Mouse (Mus musculus): Measurements from ENCODE around the gene Ctnna3. TPM values are rescaled to one million over a fixed set of nuclear protein-coding genes. Genes with fewer than 3 reads are reported as not detected.

The Ctnna3 gene
- polyA plus RNA-seq, 1 experiment from 2014 or later: not detected

- TF ChIP-seq CTCF (IDR thresholded peaks at IDR 0.05; ENCODE audit: low read depth) (peak; percentile 29), EP300 (IDR thresholded peaks at IDR 0.05; ENCODE audit: low read depth) (no peak)
- no peak for ATAC-seq
- WGBS (ENCODE audit: insufficient replicate concordance): 32% methylated on average over 2 of the region's 2 CpGs
- DNase-seq: no peak
- Histone ChIP-seq H3K4me3 (ENCODE audit: low read depth, low read length) (no peak overlapping the region), H3K4me2 (ENCODE audit: low read depth, low read length) (no peak overlapping the region), H3K9me3 (ENCODE audit: low read length) (no peaks in the 10 kb centered on the region), H3K9ac (replicated peaks) (no peak overlapping the region), H3K36me3 (replicated peaks; ENCODE audit: insufficient read depth, low read length) (no peaks in the 10 kb centered on the region), H3K27me3 (ENCODE audit: insufficient read depth, low read length) (no peaks in the 10 kb centered on the region), H3K27ac (ENCODE audit: low read depth) (no peak overlapping the region), H3K4me1 (ENCODE audit: insufficient read depth) (no peaks in the 10 kb centered on the region)
These were observed 49.0 kb downstream of the Ctnna3 start for GRCm38 (mm10) chr10:63478946-63479345.

- WGBS (ENCODE audit: insufficient replicate concordance): 52% methylated on average over 5 of the region's 5 CpGs
- Histone ChIP-seq H3K9ac (replicated peaks) (no peak overlapping the region), H3K9me3 (ENCODE audit: low read length) (no peaks in the 10 kb centered on the region), H3K4me3 (ENCODE audit: low read depth, low read length) (no peak overlapping the region), H3K36me3 (replicated peaks; ENCODE audit: insufficient read depth, low read length) (no peaks in the 10 kb centered on the region), H3K27me3 (ENCODE audit: insufficient read depth, low read length) (no peaks in the 10 kb centered on the region), H3K27ac (ENCODE audit: low read depth) (no peak overlapping the region), H3K4me1 (ENCODE audit: insufficient read depth) (no peaks in the 10 kb centered on the region), H3K4me2 (ENCODE audit: low read depth, low read length) (no peak overlapping the region)
- ATAC-seq (no peak), DNase-seq (no peak)
- TF ChIP-seq CTCF (IDR thresholded peaks at IDR 0.05; ENCODE audit: low read depth): no peak
- no peak for TF ChIP-seq EP300 (IDR thresholded peaks at IDR 0.05; ENCODE audit: low read depth)
These were observed 50.2 kb downstream of the Ctnna3 start for GRCm38 (mm10) chr10:63480066-63480465.

GRCm38 (mm10) chr10:63488346-63488745, 58.4 kb downstream of the Ctnna3 start:
- H3K4me1 ChIP-seq (ENCODE audit: insufficient read depth): no peaks in the 10 kb centered on the region
- H3K27ac ChIP-seq (ENCODE audit: low read depth): no peak overlapping the region
- H3K36me3 ChIP-seq (replicated peaks; ENCODE audit: insufficient read depth, low read length): no peaks in the 10 kb centered on the region
- TF ChIP-seq CTCF (IDR thresholded peaks at IDR 0.05; ENCODE audit: low read depth) (no peak), EP300 (IDR thresholded peaks at IDR 0.05; ENCODE audit: low read depth) (no peak)
- H3K4me2 ChIP-seq (ENCODE audit: low read depth, low read length): no peak overlapping the region
- DNase-seq (no peak), ATAC-seq (no peak)
- H3K9me3 ChIP-seq (ENCODE audit: low read length): no peaks in the 10 kb centered on the region
- WGBS (ENCODE audit: insufficient replicate concordance): 89% methylated on average over 7 of the region's 7 CpGs
- no peak overlapping the region for H3K9ac ChIP-seq (replicated peaks)
- H3K4me3 ChIP-seq (ENCODE audit: low read depth, low read length): no peak overlapping the region
- H3K27me3 ChIP-seq (ENCODE audit: insufficient read depth, low read length): no peaks in the 10 kb centered on the region

GRCm38 (mm10) chr10:63523956-63524355, 94.1 kb downstream of the Ctnna3 start:
- Histone ChIP-seq H3K36me3 (replicated peaks; ENCODE audit: insufficient read depth, low read length) (no peaks in the 10 kb centered on the region), H3K9me3 (ENCODE audit: low read length) (no peaks in the 10 kb centered on the region), H3K27me3 (ENCODE audit: insufficient read depth, low read length) (no peaks in the 10 kb centered on the region), H3K27ac (ENCODE audit: low read depth) (no peak overlapping the region), H3K9ac (replicated peaks) (no peak overlapping the region), H3K4me1 (ENCODE audit: insufficient read depth) (no peaks in the 10 kb centered on the region), H3K4me3 (ENCODE audit: low read depth, low read length) (no peak overlapping the region), H3K4me2 (ENCODE audit: low read depth, low read length) (no peak overlapping the region)
- 70% methylated on average over 3 of the region's 3 CpGs for WGBS (ENCODE audit: insufficient replicate concordance)
- DNase-seq (no peak), ATAC-seq (no peak)
- TF ChIP-seq EP300 (IDR thresholded peaks at IDR 0.05; ENCODE audit: low read depth): no peak
- TF ChIP-seq CTCF (IDR thresholded peaks at IDR 0.05; ENCODE audit: low read depth): no peak

GRCm38 (mm10) chr10:63526027-63526426, 96.1 kb downstream of the Ctnna3 start:
- WGBS (ENCODE audit: insufficient replicate concordance): 77% methylated on average over 4 of the region's 4 CpGs
- TF ChIP-seq EP300 (IDR thresholded peaks at IDR 0.05; ENCODE audit: low read depth): no peak
- no peak for TF ChIP-seq CTCF (IDR thresholded peaks at IDR 0.05; ENCODE audit: low read depth)

GRCm38 (mm10) chr10:63532381-63532780, 102.5 kb downstream of the Ctnna3 start:
- H3K9ac ChIP-seq (replicated peaks): no peak overlapping the region
- no peaks in the 10 kb centered on the region for H3K9me3 ChIP-seq (ENCODE audit: low read length)
- H3K4me2 ChIP-seq (ENCODE audit: low read depth, low read length): no peak overlapping the region
- no peaks in the 10 kb centered on the region for H3K27me3 ChIP-seq (ENCODE audit: insufficient read depth, low read length)
- H3K4me1 ChIP-seq (ENCODE audit: insufficient read depth): no peaks in the 10 kb centered on the region
- WGBS (ENCODE audit: insufficient replicate concordance): 70% methylated on average over 8 of the region's 8 CpGs
- ATAC-seq: no peak
- H3K36me3 ChIP-seq (replicated peaks; ENCODE audit: insufficient read depth, low read length): no peaks in the 10 kb centered on the region
- H3K27ac ChIP-seq (ENCODE audit: low read depth): no peak overlapping the region
- no peak overlapping the region for H3K4me3 ChIP-seq (ENCODE audit: low read depth, low read length)
- TF ChIP-seq EP300 (IDR thresholded peaks at IDR 0.05; ENCODE audit: low read depth) (no peak), CTCF (IDR thresholded peaks at IDR 0.05; ENCODE audit: low read depth) (no peak)
- DNase-seq: no peak

More at GRCm38 (mm10) chr10:63526027-63526426, 96.1 kb downstream of the Ctnna3 start:
- Histone ChIP-seq H3K27ac (ENCODE audit: low read depth) (no peak overlapping the region), H3K9ac (replicated peaks) (no peak overlapping the region), H3K4me3 (ENCODE audit: low read depth, low read length) (no peak overlapping the region), H3K4me2 (ENCODE audit: low read depth, low read length) (no peak overlapping the region), H3K4me1 (ENCODE audit: insufficient read depth) (no peaks in the 10 kb centered on the region), H3K27me3 (ENCODE audit: insufficient read depth, low read length) (no peaks in the 10 kb centered on the region), H3K9me3 (ENCODE audit: low read length) (no peaks in the 10 kb centered on the region), H3K36me3 (replicated peaks; ENCODE audit: insufficient read depth, low read length) (no peaks in the 10 kb centered on the region)
- DNase-seq: no peak
- no peak for ATAC-seq

GRCm38 (mm10) chr10:63541754-63542153, 111.9 kb downstream of the Ctnna3 start:
- H3K27ac ChIP-seq (ENCODE audit: low read depth): no peak overlapping the region
- ATAC-seq (no peak), DNase-seq (no peak)
- 44% methylated on average over 5 of the region's 5 CpGs for WGBS (ENCODE audit: insufficient replicate concordance)
- no peaks in the 10 kb centered on the region for H3K36me3 ChIP-seq (replicated peaks; ENCODE audit: insufficient read depth, low read length)
- H3K27me3 ChIP-seq (ENCODE audit: insufficient read depth, low read length): no peaks in the 10 kb centered on the region
- no peak overlapping the region for H3K4me3 ChIP-seq (ENCODE audit: low read depth, low read length)
- TF ChIP-seq EP300 (IDR thresholded peaks at IDR 0.05; ENCODE audit: low read depth) (no peak), CTCF (IDR thresholded peaks at IDR 0.05; ENCODE audit: low read depth) (no peak)
- no peak overlapping the region for H3K4me2 ChIP-seq (ENCODE audit: low read depth, low read length)
- no peak overlapping the region for H3K9ac ChIP-seq (replicated peaks)
- H3K4me1 ChIP-seq (ENCODE audit: insufficient read depth): no peaks in the 10 kb centered on the region
- no peaks in the 10 kb centered on the region for H3K9me3 ChIP-seq (ENCODE audit: low read length)

All from liver, postnatal 0 days (tissue).